Mouse (Mus musculus) layer of hippocampus, adult 18-20 months (tissue): ENCODE results near the gene Slc25a35. TPM values are rescaled to one million over a fixed set of nuclear protein-coding genes. Genes with fewer than 3 reads are reported as not detected.
"Not testable (repeated sequence)": the region's sequence is repeated elsewhere in the genome, so short reads cannot be mapped to it uniquely, and the experiment has no call there.

Experiments used
- DNase-seq, 2 experiments: peaks; one replicate each; pipeline ENCODE4 v3.0.0; 2022; ENCODE audit warnings: low spot score in 2 of 2
- long read RNA-seq: library from polyadenylated mRNA; stranded (forward); transcript quantifications from one replicate; pipeline ENCODE4 v2.0.0, GENCODE M21; 2021
- total RNA-seq, 2 experiments: library from RNA; stranded (reverse); gene quantifications; 2 replicates each; pipeline ENCODE4 v1.2.3; 2021

Gene Slc25a35
- total RNA-seq: 1 to 10 TPM; 4.2 to 5.3 TPM
- long read RNA-seq, partial matches to known transcripts: 0 of 5 reads
- long read RNA-seq, other reads (novel, unspliced or antisense): 2 of 5 reads

DNA sequence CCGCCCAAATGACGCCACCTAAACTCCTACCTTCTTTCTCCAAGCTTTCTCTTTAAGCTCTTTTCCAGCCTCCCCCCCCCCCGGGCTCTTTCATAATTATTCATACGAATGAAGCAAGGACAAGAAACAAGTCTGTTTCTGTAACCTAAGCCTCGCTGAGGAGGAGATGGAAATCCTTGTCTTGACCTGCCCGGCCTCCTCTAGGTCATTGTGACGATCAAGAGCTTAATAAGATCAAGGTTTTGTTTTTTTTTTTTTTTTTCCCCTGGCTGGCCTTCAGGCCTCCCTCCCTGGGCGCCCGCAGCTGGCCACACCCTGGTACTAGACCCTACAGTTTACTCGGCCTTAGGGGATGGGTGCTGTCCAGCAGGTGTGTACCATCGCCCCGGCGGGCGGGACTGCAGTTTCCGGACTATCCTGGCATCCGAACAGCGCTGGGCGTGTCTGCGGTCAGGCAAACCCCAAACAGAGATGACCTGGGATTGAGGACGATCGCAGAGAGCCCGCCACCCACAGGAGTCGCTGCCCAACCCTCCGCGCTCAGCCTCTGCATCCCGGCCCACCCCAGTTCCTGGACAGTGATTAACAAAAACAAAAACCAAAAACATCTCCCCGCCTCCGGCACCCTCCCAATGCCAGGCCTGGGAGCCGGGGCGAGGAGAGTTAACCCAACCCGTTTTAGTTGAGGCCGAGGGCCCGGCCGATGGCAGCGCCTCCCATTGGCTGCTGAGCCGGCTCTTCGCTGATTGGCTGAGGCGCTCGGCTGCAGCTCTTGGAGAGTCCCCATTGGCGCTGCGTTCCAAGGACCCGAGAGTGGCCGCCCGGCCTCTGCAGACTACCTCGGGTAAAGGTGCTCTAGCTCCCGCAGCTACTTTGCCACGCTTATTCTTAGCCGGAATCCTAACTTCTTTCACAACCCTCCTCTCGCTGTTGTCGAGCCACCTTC, at the start of gene Slc25a35:
TSS of gene Slc25a35 (plus strand) at position 795 of the 946 bp plus-strand sequence.
- peak; percentile 88 to 94 for DNase-seq

- DNase-seq: no peak
Observed at GRCm38 (mm10) chr11:68923191-68923590, 44.7 kb upstream of the Slc25a35 start.

- DNase-seq: no peak
Observed at GRCm38 (mm10) chr11:68924749-68925148, 43.2 kb upstream of the Slc25a35 start.

- DNase-seq: no peak
Observed at GRCm38 (mm10) chr11:68926981-68927380, 41.0 kb upstream of the Slc25a35 start, which contains the start of gene Odf4. Gene Odf4, minus strand, starts transcription at chr11:68927081.

DNA sequence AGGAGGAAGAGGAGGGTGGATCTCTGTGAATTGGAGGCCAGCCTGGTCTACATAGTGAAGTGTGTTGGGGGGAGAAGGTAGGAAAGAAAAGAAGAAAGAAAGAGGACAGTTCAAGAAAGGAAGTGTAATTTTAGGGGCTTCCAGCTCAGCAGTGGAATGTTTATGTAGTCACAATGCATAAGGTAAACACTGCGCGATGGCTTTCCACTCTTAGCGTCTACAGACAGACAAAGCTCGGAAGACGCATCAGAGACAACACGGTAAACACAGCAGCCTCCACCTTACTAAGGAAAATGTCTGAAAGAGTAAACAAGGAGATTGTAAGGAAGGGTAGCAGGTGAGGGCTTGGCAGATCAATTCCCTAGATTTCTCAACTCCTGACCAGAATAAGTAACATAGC, 38.0 kb upstream of the Slc25a35 start:
- DNase-seq: no peak

DNA sequence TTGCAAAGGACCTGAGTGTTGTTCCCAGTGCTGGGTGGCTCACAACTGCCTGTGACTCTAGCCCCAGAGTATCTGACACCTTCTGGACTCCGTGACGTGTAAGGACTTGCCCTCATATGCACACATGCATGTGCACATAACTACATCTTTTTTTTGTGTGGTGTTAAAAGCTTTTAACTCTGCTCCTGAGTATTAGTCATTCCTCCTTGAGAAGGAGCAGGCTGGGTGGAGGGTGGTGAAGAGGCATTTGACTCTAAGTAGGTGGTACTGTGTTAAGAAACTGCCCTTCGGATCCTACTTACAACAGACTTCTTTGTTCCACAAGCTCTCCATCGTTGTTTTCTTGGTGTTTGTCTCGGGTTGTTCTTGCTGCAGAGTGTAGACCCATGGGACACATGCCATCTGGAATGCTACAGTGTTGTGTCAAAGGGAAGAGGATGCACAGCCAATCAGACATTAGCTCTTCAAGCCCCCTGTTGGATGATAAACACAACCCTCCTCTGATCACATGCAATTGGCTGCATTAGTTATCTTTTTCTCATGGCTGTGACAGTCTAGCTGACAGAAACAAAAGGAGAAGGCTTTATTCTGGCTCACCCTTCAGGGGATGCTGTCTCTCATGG, 33.9 kb upstream of the Slc25a35 start:
- no peak for DNase-seq

DNA sequence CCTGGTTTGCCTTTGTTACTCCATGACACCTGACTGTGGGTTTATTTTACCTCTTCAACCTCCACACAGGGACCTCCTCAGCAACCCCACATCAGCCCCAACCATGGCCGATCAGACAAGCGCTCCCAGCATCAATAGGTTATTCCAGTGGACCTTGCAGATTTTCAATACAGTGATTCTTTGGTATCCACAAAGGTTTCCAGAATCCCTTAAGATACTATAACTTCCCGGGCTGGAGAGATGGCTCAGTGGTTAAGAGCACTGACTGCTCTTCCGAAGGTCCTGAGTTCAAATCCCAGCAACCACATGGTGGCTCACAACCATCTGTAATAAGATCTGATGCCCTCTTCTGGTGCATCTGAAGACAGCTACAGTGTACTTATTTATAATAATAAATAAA, 31.0 kb upstream of the Slc25a35 start:
- not testable (repeated sequence) for DNase-seq

DNA sequence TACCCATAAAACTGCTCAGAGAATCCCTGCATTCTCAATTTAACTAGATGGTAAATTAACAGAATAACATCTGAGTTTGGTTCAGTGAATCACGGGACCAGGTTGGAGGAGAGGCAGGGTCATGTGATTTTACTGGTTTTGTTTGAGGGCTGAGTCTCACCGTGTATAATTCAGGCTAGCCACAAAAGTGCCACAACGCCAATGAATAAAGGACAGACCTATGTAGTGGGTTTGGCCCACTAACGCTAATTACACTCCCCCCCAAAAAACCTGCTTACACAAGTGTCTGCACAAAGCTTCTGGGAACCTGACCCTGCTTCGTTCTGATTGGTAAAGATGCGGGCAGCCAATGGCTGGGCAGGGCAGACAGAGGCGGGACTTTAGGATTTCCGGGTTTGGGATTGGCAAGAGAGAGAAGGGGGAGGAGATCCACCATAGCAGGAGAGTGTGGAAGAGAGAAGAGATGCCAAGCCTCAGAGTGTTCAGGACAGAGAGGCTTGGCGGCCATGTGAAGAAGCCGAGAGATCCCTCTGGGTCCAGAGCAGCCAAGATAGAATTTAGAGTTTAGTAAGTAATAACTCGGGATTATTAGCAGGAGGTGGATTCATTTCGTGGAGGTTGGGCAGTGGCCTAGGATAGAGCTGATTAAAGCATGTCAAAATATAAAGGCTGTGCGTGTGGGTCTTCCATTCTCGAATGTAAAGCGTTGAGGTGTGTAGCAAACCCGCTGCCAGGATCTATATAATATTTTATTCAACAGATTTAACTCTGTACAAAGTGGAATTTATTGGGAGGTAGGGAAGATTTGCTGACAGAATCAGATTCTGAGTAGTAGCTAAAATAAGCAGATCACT, 28.3 kb upstream of the Slc25a35 start:
- peak; percentile 86 to 93 for DNase-seq

- DNase-seq: peak in 1 of 2 experiments; percentile 5
Observed at GRCm38 (mm10) chr11:68940516-68940915, 27.4 kb upstream of the Slc25a35 start.

DNA sequence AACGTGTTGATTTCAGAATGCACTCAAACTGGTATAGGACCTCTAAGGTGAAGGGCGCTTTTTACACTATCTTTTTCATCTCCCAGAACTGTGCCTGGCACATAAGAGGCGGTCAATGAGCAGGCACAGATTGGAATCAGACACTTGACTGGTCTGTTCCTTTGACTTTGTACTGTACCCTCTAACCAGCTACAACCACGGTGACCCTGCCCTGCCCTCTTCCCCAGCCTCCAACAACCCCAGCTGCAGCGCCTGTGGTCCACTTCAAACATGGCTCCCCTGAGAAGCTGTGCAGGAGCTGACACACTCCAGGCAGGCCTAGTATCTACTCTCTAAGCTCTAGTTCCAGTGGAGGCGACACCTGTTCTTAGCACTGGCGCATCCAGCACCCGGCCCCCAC, 25.2 kb upstream of the Slc25a35 start:
- no peak for DNase-seq

DNA sequence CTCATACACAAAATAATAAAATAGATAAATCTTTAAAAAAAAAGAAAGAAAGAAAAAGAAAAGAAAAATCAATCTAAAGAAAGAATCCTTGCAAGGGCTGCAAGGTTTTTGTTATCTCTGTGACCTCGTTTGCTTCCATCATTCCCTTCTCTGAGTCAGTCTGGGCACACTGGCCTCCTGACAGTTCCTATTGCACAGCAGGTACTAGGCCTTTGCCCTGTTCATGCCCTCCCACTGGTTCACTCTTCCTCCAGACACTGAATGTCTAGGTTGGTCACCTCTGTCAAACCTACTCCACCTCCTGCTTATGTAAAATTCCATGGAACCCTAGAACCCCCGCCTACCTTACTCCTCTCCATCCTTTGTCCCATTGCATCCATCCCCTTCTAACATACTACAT, 22.7 kb upstream of the Slc25a35 start:
- no peak for DNase-seq

DNA sequence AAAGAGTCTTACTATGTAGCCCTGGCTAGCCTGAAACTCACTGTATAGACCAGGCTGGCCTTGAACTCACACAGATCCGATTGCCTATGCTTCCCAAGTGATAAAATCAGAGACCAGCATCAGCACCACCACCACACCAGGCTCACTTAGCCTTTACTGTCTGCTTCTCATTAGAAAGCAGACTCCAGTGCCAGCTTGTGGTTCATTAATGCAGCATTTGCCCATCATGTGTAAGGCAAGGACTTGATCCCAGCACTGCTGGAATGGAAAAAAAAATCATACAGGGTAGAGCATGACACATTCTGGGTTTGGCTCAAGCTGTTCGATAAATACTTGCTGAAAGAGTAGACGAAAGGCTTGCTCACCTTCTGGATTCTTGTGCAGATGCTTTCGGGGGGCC, 21.9 kb upstream of the Slc25a35 start:
- no peak for DNase-seq

GRCm38 (mm10) chr11:68946806-68947440, 21.0 kb upstream of the Slc25a35 start:
- DNase-seq: peak in 1 of 2 experiments; percentile 46

DNA sequence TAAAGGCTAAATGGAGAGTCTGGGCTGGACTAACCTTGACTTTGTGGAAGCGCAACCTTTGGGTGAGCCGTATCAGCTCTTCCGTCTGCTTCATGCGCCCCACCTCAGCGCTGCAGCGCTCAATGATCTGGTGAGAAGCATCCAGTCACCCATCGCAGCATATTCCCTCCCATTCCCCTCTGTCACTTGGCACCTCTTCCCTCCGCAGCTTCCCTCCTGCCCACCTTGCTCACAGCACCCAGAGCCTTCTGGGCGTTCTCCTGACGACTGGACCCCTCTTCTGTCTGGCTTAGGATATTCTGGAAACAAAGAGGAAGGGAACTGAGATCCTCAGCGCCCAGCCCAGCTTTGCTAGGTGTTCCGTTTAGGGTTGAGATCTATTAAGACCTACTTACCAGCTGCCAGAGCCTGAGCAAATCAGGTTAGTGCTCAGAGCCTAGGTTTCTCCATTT, 20.4 kb upstream of the Slc25a35 start:
- no peak for DNase-seq

DNA sequence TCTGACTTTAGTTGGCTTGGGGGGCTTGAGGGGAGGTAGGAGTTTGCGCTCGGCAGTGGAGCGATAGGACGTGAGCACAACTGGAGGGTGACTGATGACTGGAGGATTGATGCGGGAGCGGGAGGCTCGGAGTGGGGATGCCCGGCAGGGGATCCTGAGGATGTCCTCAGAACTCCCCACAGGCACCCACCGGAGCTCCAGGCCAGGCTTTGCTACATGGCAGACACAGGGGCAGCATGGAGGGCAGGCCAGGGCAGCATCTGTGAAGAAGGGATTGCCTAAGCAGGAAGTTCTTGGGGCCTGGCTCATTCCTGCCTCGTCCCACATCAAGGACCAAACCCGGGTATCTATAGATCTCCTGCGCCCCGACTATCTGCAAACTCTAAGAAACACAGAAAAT, 14.0 kb upstream of the Slc25a35 start:
- DNase-seq: no peak

DNA sequence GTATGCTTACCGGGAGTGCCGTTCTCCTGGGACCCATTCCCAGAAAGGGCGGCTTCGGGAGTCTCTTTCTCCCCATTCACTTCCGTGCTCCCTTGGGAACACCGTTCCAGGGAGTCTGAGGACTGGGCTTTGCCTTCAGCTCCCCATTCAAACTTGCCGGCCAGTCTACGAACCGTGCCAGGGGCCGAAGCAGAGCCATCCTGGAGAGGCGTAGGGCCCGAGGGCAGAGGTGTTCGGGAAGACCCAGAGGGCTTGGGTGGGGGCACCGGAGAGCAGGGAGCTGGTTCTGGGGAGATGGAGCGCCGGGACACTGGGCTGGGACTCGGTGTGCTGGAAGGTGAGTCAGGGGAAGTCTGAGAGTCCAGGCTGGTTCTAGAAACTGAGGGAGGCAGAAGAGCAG, 13.5 kb upstream of the Slc25a35 start:
- no peak for DNase-seq

GRCm38 (mm10) chr11:68955473-68955872, 12.5 kb upstream of the Slc25a35 start:
- no peak for DNase-seq

GRCm38 (mm10) chr11:68956107-68956506, 11.8 kb upstream of the Slc25a35 start:
- DNase-seq: no peak

GRCm38 (mm10) chr11:68956697-68957096, 11.2 kb upstream of the Slc25a35 start:
- DNase-seq: no peak

GRCm38 (mm10) chr11:68957308-68957707, 10.6 kb upstream of the Slc25a35 start, which contains the start of gene Arhgef15:
Gene Arhgef15, minus strand, starts transcription at chr11:68957480.
- no peak for DNase-seq

GRCm38 (mm10) chr11:68957971-68958370, 10.0 kb upstream of the Slc25a35 start:
- no peak for DNase-seq
